Mouse (Mus musculus) lung, embryonic 14.5 days (tissue): ENCODE data around the gene Wls. TPM values are rescaled to one million over a fixed set of nuclear protein-coding genes. Genes with fewer than 3 reads are reported as not detected.

Experiments
- ATAC-seq: fragments of 200-750 bp; cut with Nextera tagmentation; 2 replicates; pipeline ENCODE4 v1.8.0; 2017; ENCODE audit warnings: mild to moderate bottlenecking, moderate TSS enrichment, moderate library complexity; ENCODE audit not compliant: insufficient read depth
- DNase-seq: peaks from one replicate; pipeline ENCODE4 v3.0.0-alpha.2; 2015
- H3K27ac ChIP-seq: fragments of 300-500 bp; sonication (generic); 2 replicates; pipeline ENCODE4 v1.5.1; 2014; ENCODE audit warnings: low read depth, mild to moderate bottlenecking, moderate library complexity
- H3K27me3 ChIP-seq: fragments of 300-500 bp; sonication (generic); 2 replicates; pipeline ENCODE4 v1.6.1; 2014; ENCODE audit warnings: low read length, control low read depth; ENCODE audit not compliant: insufficient read depth
- H3K36me3 ChIP-seq: fragments of 300-500 bp; sonication (generic); 2 replicates; pipeline ENCODE4 v1.6.1; 2014; ENCODE audit warnings: control low read depth; ENCODE audit not compliant: insufficient read depth
- H3K4me1 ChIP-seq: fragments of 300-500 bp; sonication (generic); 2 replicates; pipeline ENCODE4 v1.6.1; 2014; ENCODE audit warnings: antibody characterized with exemption, control low read depth; ENCODE audit not compliant: insufficient read depth
- H3K4me2 ChIP-seq: fragments of 300-500 bp; sonication (generic); 2 replicates; pipeline ENCODE4 v1.6.1; 2014; ENCODE audit warnings: mild to moderate bottlenecking
- H3K4me3 ChIP-seq: fragments of 300-500 bp; sonication (generic); 2 replicates; pipeline ENCODE4 v1.5.1; 2014; ENCODE audit warnings: low read depth, low read length
- H3K9ac ChIP-seq: fragments of 300-500 bp; sonication (generic); 2 replicates; pipeline ENCODE4 v1.6.1; 2014
- H3K9me3 ChIP-seq: fragments of 300-500 bp; sonication (generic); 2 replicates; pipeline ENCODE4 v1.6.1; 2016; ENCODE audit warnings: low read depth, low read length, control low read depth
- CTCF ChIP-seq: IDR thresholded peaks from 2 replicates; pipeline ENCODE4 v1.5.1; 2016; ENCODE audit warnings: antibody characterized with exemption, low read depth
- WGBS: fragments of 180-500 bp; shearing (Covaris S2); extraction: QIAGEN DNeasy Blood & Tissue Kit; methylation state at CpG from one replicate; pipeline ENCODE4 v1.1.7; 2014; 5-methylcytosine and 5-hydroxymethylcytosine counted together
- polyA plus RNA-seq: library from polyadenylated mRNA; unstranded; fragments of >200 nt; fragmentation: Nextera tagmentation; extraction: Ambion mirVana; gene quantifications from 2 replicates; pipeline ENCODE4 v1.2.1, GENCODE M21; 2014

Gene Wls
- polyA plus RNA-seq, 1 experiment from 2014 or later = 153 TPM

GRCm38 (mm10) chr3:159917328-159918090, 78.0 kb downstream of the Wls start:
- Histone ChIP-seq H3K4me3 (no peak overlapping the region), H3K36me3 (peaks cover 28% of the 10 kb centered on the region), H3K27me3 (no peaks in the 10 kb centered on the region), H3K9me3 (no peaks in the 10 kb centered on the region), H3K4me1 (no peaks in the 10 kb centered on the region), H3K27ac (no peak overlapping the region), H3K4me2 (no peak overlapping the region), H3K9ac (no peak overlapping the region)
- WGBS = 77% methylated on average over 2 of the region's 2 CpGs
- DNase-seq (no peak), ATAC-seq (no peak)
- TF ChIP-seq CTCF = no peak

Other genes starting within 250 kb of the Wls start
- gene Rpe65, start 240.5 kb upstream of the Wls start, polyA plus RNA-seq = not detected in 2 replicates